Mouse (Mus musculus) lung, postnatal 4 days (tissue): ENCODE measurements around the gene Gls.

Experiments used
- DNase-seq, 2 experiments: peaks; one replicate each; pipeline ENCODE4 v3.0.0; 2021

Gls gene

DNA sequence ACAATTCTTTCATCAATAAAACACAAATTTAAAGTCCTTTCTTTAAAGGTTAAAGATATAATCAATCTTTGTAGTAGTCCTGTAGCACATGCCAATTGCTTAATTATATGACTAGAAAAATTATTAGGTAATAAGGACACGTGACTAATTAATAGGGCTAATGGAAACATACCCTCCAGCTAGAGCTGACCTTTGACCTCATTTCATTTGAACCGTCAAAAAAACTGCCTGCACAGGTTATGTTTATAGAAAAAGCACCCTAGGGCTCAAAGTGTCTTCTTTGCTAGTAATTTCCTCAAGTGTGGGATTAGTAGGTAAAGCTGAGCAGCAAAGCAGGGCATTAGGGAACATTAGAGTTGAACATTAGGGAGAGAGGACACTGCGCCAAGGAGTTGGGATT, 9.2 kb upstream of the Gls start:
- DNase-seq: no peak

DNA sequence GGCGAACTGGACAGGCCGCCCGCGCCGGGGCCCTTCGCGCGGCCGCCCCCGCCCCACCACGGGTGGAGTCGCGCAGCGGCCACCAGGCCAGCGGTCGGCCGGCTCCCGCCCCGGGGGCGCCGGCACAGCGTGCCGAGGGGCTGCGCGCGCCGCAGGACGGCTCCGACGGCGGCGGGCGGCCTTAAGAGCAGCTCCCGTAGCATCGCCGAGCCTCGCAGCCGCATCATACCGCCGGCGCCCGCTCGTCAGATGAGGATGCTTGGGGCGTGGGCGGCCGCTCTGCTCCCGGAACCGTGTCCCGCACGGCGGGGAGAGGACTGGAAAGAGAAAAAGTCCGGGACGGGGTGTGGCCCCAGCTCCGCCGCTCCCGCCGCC, 279 bp downstream of the Gls start:
- DNase-seq: no peak

DNA sequence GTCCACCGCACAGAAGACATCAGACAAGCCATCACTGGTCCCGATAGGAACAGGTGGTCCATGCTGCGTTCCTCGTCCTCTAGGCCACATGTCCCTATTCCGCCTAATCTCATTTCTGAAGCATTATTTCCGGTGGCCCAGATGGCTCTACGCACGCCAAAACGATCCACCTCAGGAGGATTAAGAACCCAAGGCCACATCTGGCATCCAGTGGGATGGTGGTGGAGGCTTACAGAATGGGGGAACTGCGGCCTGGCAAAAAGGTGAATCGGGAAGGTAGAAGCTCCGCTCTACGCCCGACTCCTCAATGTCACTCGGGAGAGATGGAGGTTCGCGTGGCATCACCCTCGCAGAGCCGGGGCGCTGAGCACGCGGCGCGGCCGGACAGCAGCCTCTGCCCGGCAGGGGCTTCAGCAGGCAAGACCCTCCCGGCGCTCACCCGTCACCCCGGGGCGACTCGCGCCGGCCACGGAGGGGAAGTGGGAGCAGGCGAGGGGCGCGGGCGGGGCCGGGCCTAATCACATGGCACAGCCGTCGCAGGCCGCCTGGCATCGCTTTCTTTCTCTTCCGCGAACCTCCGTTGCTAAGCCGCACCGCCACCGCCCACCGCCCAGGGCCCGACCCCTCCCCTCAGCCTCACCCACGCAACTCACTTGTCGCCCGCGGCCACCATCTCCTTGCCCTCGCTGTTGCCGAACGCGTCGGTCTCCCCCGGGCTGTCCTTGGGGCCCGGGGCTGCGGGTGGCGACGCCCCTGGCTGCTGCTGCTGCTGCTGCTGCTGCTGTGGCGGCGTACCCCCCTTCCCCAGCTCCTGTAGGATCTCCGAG, 880 bp downstream of the Gls start:
- DNase-seq: peak; percentile 76 to 78

DNA sequence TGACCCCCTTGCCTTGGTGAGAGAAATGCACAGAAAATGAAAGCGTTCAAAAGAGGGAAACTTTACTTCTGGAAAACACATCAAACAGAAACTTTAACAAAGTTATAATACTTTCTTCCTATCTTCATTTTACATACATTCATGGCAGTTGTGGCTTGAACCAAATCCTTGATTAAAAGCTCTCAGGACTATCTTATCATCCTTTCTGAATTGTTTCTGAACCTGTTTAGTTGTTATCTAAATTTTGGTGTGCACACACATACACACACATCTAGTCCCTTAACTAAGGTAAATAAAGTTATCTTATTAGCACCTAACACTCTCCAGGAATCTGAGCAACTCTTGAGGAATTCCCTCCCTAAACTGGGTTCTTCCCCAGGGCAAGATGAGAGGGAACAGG, 2.6 kb downstream of the Gls start:
- no peak for DNase-seq

DNA sequence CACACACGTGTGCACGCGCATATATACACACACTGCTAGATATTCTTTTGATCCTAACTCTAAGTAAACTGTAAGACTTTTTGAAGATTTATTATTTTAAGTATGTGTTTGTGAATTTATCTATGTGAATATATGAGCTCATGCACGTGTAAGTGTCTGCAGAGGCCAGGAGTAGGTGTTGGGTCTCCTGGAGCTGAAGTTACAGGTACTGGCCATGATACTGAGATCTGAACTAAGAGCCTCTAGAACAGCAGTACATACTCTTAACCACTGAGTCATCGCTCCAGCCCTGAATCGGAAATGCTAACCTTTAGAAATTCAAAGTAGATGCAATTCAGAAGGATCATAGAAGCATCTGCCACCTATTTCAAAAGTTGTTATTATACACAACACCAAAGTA, 4.9 kb downstream of the Gls start:
- no peak for DNase-seq

DNA sequence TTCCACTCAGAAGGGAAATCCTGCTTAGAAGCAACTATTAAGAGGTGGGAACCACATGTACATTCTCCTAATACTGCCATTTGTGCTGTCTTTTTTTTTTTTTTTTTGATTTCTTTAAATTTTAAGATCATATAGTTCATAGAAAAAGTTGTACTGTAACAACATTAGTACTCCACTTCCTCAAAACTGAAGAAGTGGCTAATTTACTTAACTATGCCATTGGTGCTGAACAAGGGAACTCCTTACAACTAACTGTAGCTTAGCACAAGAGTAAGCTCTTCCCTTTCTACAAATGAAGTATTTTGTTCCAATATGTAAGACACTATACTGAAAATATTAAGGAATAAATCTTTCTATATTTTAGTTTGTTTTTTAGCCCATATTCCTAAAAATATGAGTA, 6.6 kb downstream of the Gls start:
- no peak for DNase-seq

DNA sequence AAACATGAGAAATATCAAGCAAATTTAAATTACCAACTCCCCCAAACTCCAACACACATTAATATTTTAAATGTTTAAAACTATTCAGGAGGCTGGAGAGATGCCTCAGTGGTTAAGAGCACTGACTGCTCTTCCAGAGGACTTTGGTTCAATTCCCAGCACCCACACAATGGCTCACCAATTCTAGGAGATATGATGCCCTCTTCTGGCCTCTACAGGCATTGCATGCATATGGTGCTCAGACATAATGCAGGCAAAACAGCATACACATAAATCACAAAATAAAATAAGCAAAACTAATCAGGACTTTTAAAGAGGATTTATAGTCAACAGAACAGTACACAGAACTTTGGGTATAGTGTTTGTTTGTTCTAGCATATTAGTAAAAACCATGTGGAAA, 16.3 kb downstream of the Gls start:
- DNase-seq: no peak

DNA sequence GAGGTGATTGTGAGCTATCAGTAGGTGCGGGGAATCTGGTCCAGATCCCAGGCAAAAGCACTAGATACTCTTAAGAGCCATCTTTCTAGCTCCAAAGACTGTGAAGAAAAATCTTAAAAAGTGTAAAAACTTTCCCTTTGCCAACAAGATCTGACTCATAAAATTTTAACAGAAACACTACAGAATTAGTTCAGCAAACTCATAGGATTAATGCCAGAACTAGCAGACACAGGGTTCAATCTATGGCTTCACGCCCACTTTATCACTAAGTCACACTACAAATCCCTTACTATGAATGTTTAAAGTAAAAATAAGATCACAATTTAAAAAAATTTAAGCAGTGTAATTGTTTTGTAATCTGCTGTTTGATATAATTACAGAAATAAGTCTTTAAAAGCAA, 50.0 kb downstream of the Gls start:
- no peak for DNase-seq

DNA sequence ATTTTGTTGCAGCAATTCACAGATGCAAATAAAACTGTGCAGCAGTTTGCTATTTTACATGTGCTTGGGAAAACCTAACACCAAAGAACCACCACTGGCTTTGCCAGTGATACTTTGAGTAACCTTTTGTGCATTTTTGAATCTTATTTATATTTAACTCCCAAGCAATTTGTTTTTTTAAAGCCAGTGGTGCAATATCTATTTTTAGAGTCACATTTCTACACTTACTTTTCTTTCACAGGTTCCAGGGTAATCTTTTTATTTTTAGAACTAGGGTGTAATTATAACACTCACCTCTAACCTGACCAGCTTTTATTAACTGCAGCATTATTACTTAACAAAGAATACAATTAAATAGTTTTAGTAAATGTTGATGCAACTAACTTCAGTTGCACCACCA, 51.0 kb downstream of the Gls start:
- no peak for DNase-seq

DNA sequence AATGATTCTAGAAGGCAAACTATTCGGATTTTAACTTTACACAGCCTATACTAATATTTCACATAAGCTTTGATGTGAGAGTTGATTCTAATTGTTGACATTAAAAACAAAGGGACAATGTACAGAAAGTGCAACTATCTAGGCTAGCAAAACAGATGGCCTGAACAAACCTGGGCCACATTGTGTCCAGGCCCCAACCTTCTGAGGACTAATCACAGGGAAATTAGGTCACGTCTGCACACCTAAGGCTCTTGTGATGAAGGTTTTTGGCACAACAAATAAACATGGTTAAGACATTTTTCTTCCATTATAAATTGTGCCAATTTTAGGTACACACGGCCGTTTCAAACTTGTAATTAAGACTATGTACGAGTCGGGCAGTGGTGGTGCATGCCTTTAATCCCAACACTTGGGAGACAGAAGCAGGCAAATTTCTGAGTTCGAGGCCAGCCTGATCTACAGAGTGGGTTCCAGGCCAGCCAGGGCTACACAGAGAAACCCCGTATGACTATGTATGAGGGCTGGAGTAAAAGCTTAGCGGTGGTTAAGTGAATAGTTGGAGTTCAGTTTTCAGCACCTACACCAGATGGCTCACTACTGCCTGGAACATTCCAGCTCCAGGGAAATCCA, 53.0 kb downstream of the Gls start:
- no peak for DNase-seq

DNA sequence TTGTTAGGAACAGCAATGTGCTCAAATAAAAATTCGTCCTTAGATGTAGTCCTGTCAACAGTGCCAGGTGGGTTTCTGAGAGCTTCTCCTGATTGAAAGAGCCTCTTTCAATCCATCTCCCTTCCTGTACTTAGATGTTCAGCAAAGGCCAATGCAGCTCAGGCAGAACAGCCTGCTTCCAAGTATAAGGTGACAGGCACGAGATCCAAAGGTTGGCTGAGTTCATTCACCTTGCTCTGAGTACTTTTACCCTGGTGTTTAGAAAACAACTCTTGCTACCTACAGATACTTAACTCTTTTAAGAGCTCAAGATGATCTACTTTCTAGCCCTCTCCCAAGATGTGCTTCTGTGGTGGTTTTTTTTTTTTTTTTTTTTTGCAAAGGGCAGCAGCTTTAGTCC, 56.0 kb downstream of the Gls start:
- DNase-seq: no peak

DNA sequence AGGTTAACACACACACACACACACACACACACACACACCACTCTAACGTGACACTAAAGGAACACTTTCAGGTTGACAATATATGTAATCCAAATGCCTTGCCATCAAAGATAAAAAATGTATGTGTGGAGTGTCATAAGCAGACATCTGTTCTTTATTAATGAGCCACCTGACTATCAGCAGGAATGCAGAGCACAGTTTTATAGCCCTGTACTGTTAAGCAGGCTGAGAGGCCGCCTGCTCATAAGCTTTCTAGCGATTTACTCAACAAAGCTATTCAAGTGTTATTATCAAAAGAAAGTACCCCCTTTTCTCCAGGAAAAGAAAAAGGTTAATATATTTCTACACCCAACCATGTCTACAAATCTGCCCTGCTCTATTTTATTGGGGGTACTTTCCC, 57.0 kb downstream of the Gls start:
- DNase-seq: no peak

DNA sequence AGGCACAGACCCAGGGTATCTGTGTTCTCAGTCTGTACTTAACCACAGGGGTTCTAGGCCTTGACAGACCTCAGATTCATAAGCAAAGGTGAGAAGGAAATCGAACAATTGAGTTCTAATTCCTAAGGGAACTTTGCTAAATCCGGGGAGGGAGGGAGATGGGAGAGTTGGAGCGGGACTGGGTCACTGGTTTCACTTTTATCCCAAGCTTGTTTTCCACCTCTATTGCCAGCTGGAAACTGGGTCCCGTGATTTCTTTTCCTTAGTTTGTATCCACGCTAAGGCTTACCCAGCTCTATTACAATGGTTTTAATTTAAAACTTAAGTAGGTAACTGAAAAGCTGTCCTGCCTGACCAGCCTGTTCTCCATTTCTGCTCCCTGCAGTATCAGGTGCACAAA, 57.7 kb downstream of the Gls start:
- no peak for DNase-seq

DNA sequence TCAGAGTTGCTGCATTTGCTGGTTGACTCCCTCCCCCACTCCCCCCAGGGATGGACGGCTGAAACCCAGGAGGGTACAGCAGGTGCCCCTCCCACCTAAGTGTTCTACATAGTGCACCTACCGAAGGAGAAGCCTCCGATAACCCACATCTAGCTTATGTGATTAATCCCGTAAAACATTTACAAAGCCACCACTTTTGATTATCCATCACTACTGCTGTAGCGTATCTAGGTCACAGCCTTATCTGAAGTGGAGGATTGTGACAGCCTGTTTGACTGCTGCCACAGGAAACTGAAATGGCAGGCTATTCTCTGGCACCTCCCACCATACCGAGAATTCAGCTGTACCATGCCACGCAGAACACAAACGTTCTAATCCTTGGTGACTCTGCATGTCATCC, 61.8 kb downstream of the Gls start:
- DNase-seq: no peak

DNA sequence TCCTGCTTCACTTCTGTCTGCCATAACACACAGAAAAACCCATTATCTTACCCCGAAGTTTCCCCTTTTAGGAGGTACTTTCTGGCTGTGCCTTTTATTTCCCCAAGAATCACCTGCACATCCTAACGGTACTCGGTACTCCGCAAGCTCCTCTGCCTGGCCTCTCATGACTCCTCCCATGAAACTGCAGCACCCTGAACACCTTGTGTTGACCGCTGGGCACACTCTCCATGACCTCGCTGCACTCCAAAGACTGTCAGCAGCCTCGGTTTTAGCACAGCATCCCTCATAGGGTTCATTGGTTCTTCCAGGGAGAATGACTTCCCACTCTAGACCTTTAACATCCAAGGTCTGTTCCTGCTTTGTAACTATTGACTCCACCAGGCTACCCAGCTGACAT, 62.3 kb downstream of the Gls start:
- DNase-seq: no peak

DNA sequence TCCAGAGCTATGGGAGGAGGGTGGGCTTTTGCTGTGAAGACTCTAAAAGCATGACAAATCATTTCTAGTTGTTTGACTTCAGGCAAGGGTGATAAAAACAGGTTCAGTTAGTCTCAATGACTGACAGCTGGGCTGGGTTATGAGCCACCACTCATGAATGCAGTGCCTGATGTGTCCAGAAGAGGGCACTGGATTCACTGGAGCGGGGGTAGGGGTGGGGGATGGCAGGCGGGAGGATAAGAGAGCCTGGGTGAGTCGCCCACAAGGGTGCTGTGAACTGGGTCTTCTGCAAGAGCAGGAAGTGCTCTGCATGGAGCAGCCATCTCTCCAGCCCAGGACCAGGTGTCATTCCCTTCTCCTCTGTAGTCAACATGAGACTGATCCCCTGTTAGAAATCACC, 63.0 kb downstream of the Gls start:
- DNase-seq: peak in 1 of 2 experiments; percentile 54

DNA sequence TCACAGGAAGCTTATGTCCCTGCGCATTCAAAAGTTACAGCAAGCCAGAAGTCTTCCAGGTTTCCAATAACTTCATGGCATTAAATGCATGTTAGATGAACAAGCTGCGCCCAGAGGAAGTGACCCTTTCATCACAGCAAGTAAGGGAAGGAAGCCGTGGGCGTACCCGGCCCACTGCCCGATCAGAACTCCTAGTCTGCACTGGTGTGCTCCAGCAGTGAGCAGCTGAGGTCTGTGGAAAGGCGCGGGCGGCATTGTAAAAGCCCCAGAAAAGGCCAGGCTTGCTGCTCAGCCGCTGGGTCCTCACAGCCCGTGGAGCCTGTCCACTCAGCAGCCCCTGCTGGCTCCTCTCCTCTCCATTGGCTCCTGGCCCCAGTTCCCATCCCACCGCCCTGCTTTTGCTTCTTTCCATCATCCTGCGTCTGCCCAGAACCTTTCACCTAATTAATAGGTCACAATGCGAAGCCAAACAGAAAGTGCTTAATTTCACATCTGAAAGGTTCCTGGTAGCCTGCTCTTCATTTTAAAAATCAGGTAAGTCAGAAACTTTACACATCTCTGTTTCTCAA, 66.3 kb downstream of the Gls start:
- peak; percentile 48 to 58 for DNase-seq

DNA sequence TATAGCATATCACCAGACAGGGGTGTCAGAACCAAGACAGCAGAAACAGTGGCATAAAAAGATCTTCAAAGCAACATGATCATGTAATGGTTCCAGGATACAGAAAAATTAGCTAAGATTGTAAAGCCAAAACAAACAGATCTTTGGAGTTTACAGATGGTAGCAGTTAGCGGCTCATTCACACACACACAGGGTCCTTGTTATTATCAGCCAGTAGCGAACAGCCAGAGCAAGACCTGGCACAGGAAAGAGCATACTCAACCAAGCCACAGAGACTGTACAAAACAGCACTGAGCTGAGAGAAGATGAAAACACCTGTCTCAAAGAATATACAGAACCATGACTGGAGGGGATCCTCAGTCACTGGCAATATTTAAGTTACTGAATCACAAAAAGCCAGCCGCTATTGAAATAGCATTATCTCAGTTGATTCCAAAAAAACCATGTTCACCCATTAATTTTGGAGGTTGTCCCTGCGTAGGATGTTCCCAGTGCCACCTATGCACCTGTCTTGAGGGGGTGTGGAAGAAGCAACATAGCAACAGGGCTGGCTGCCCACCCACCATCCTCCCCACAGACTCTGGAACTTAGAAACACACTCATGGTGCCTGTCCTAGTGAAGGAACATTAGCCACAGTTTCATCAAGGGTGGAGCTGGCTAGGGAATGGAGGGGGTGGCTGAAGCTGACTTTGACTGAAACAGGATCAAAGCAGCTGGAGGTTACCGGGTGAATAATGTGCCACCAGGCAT, 69.2 kb downstream of the Gls start:
- no peak for DNase-seq

DNA sequence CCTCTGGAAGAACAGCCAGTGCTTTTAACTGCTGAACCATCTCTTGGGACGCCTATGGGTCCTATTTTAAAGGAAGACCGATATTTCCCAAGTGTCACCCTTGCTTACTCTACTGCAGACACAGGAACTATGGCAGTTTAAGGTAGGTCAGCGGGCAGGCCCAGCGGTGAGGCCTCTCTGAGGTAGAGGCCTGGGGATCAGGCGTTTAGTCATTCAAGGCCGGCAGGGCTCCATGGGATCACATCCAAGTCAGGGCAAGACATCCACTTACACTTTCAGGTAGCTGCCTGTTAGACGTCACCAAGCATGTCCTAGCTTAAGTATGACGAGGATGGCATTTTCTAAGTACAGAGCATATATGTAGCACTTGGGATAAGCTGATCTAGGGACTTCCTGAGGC, 71.9 kb downstream of the Gls start:
- DNase-seq: no peak

DNA sequence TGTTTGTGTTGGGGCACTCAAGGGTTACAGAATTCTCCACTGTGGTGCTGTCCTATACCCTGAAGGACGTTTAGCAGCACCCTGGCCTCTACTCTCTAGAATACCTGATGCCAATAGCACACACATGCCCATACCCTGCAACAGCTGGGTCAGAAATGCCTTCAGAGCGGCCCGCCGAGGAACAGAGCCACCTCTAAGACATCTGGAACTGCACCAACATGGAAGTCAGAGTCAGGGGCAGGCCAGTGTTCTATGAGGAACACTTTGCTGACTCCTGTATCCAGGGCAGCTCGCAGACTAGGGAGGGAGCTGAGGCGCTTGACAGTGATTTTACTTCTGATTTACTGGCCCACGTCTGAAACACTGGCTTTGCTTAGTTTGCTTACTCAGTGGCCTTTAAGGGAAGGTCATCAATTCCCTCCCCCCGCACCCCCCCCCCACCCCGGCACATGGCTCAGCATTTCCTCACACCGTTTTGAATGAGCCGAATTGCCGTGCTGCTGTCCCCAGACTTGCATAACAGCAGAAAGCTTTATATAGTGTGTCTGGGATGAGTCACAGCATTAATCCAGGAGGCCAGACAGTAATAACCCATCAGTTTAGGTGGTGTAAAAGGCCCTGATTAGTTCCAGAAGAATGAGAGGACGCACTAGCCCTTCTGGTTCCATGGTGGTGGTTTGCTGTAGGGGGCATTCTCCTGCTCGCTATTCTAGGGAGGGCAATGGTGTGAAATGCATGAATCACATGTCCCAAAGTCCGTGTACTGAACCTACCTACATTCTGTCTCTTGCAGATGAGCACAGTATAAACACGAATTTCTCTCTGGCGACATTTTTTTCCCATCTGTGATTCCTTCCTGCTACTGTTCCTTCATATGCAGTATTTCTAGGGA, 74.3 kb downstream of the Gls start:
- DNase-seq: no peak

DNA sequence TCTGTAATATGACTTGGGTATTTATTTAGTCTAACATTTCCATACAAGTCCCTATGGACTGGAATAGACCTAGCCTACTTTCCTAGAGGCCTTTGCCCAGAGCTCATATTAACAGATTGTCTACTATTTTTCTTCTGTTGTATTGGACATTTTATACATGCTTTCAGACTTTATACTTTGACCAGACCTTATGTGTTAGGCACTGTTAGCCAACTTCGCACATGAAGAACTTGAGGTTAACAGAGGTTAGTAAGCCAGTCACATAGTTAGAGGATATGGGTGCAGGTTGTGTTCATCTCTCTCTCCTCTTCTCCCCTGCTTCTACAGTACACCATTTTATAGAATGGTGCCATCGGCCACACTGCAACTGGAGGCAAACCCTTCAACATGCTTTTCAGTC, 75.0 kb downstream of the Gls start:
- DNase-seq: no peak

DNA sequence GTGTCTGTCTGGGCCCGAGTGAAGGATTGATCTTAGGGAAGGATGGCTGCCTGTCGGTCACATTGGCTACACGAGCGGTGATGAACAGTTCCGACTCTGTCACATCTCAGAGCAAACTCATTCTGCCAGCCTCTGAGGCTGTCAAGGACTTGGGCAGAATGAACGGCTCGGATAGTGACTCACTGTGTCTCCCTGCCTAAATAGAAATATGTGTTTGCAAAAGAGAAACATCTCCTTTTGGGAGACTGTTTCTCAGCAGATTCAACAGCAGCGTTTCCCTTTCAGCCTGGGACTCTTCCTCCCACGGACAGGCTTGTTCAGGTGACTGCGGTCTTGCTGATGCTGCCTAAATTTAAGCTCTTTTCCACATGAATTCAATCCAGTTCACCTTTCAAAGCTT, 76.7 kb downstream of the Gls start:
- DNase-seq: no peak

DNA sequence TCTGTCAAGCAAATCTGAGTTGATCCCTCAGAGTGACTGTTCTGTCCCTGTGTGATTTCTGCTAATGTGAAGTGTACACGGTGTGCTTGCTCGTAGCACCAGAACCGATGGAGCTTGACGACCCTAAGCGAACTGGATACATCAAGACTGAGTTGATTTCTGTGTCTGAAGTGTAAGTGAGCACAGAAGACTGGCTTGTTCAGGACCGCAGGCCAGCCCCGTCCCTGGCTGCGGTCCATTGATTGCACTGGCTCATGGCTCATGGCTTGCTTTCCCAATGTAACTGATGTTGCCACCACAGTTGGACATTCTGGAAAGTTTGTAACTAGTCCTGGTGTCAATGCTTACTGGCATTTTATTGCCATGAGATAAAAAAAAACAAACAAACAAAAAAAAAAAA, 78.1 kb downstream of the Gls start:
- DNase-seq: no peak
